Mouse (Mus musculus) brain, embryonic 14.5 days (tissue): ENCODE results near the gene Gaa.

Experiments
- CTCF ChIP-seq: fragments of 200-500 bp; IDR thresholded peaks from 2 replicates; pipeline ENCODE4 v1.5.1; 2012; ENCODE audit warnings: inconsistent platforms, mild to moderate bottlenecking, moderate library complexity, borderline replicate concordance; ENCODE audit not compliant: insufficient read depth, insufficient read length; ENCODE audit errors: extremely low read depth
- POLR2A ChIP-seq: fragments of 200-500 bp; IDR thresholded peaks from 2 replicates; pipeline ENCODE4 v1.6.1; 2012; ENCODE audit warnings: mild to moderate bottlenecking, inconsistent platforms, borderline replicate concordance; ENCODE audit not compliant: poor library complexity, insufficient read depth, insufficient read length, severe bottlenecking; ENCODE audit errors: extremely low read depth

DNA sequence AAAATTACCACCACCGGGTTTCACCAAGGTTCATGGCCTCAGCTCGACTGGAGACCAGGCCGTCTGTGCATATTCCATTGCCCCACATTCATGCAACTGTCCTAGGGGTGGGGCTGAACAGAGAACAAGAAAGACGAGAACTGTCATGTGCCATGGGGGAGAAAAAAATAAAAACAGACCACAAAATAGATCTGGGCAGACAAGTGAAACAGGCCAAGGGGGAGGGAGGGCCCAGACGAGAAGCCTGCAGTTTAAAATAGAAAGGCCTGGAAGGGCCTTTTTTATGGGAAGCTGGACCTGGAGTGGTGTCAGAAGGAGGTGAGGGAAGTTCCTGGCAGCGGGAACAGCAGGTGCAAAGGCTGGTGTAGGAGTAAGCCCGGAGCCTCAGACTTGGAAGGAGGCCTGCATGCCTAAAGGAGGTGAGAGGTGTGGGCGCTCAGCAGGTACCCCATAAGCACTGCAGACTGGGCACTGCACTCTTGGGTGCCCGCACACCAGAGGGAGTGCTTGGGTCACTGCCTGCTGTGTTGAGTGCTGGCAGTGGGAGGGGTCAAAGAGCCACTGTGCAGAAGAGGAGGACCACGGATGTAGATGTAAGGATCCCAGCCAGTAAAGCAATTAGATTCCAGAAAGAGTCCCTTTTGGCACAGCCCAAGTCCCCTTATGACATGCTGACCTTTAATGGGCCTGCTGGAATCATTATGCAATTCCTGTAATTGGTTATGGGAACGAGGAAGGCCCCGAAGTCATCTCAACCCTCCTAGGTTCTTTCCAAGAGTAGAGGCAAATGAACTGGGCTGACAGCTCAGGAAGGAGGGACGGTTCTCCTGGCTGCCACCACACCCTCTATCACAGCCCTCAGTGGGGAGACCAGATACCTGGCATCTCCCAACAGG is 39.3 kb downstream of the Gaa start:
- no peak for TF ChIP-seq POLR2A
- no peak for TF ChIP-seq CTCF
